Mouse (Mus musculus) spleen, adult 18-20 months (tissue): ENCODE measurements around the gene Sh3kbp1.

Experiments
- DNase-seq, 2 experiments: peaks; one replicate each; pipeline ENCODE4 v3.0.0; 2022; ENCODE audit warnings: mixed read lengths in 2 of 2

The Sh3kbp1 gene

DNA sequence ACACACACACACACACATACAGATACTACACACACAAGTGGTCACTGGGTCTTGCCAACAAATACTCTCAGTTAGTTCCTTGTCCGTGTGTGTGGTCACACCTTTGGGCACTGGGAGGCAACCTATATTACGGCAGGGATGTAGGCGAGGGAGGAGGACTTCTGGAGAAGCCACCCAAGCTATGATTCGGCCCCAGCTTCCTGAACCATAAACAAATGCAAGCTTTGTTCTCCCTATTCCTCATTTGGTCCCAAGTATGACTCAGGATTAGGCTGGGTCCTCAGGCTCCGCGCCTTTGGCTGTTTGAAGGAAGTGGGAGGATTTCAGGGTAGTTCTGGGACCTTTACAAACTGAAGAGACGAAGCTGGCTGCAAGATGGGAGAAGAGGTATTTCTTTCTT is 213.2 kb downstream of the Sh3kbp1 start:
- DNase-seq = no peak

GRCm38 (mm10) chrX:159850722-159851121 is 223.7 kb downstream of the Sh3kbp1 start:
- DNase-seq = no peak

DNA sequence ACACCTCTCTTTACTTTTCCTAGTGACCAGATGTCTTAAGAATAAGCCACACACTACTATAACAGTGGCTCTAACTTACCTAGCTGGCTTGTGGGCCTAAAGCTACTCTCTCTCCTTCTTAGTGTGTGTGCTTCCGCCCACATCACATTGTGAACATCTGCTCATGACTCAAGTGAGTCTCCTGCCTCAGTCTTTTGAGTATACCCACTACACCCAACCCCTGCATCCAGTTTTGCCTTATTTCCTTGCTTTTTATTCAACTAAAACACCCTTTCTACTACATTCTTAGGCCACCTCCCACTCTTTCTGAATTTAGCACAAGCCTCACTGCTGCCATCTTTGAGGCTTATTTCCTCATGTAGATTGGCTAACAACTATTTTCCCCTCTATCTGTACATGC is 229.8 kb downstream of the Sh3kbp1 start:
- no peak for DNase-seq

- no peak for DNase-seq
Observed at GRCm38 (mm10) chrX:159858126-159858525, 231.1 kb downstream of the Sh3kbp1 start.

DNA sequence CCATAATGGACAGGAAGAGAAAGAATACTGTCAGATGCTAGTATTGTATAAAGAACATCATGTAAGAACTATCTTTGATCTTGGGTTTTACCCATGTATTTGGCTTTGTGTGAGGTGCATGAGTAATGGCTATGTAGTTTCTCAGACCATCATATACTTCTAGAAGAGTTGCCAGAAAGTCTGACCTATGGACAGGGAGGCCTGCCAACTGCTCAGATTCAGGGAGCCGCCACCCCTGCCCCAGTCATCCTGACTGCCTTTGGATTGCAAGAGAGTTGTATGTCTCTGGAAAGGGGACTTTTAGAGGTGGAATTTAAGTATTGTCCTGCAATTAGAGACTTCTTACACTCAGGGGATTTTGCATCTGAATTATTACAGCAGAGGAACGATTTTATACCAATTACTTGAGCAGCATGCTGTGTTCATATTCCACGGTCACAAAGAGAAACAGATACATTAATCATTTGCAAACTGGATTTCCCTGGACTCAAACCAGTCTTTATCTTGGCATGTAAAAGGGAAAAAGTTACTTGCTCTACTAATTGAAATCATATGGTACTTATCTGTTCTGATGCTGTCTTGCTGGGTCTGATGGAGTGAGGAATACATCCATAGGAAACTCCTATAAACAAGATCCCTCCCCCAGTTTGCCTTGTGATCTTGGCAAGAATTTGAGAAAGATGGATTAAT is 233.9 kb downstream of the Sh3kbp1 start:
- no peak for DNase-seq

DNA sequence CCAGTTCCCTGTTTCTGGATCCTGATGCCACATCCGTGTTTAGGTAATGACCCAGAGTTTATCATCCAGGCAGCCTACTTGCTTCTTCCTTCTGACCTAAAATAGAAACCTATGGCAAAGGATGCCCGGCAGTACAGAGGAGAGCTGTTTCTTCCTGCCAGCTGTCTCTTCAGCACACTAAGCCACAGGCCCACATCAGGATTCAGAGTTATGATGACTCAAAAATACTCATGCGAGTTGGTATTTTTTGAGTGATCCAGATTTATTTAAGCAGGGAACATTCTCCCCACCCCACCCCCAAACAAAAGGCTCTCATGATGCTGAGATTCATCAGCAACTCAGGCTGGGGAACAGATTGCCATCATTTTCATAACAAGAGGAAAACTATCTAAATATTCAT is 240.6 kb downstream of the Sh3kbp1 start:
- DNase-seq = no peak

GRCm38 (mm10) chrX:159872521-159872920 is 245.4 kb downstream of the Sh3kbp1 start:
- DNase-seq = no peak

GRCm38 (mm10) chrX:159877770-159878169 is 250.7 kb downstream of the Sh3kbp1 start:
- DNase-seq = no peak

- DNase-seq = no peak
Observed at GRCm38 (mm10) chrX:159879455-159879854, 252.4 kb downstream of the Sh3kbp1 start.

- peak in 1 of 2 experiments; percentile 6 for DNase-seq
Observed at GRCm38 (mm10) chrX:159881576-159881975, 254.5 kb downstream of the Sh3kbp1 start.

GRCm38 (mm10) chrX:159896536-159896935 is 269.5 kb downstream of the Sh3kbp1 start:
- DNase-seq = no peak

DNA sequence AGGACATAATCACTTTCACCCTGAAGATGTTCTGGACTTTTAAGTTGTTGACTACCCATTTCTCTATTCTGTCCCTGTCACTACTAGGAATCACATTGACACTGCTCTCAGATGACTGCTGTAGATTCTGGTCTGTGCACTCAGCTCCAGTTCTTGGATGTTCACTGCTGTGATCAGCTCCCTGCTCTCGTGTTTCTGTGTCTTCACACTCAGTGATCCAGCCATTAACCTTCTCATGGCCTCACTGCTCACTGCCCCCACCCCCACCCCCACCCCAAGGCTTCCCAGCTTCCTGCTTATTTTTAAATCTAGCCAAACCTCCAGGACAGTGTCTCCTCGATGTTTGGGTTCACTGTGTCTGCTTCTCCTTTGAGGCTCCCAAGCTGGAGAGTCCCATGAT is 271.0 kb downstream of the Sh3kbp1 start:
- no peak for DNase-seq

- DNase-seq = no peak
Observed at GRCm38 (mm10) chrX:159899121-159899520, 272.0 kb downstream of the Sh3kbp1 start.

- no peak for DNase-seq
Observed at GRCm38 (mm10) chrX:159903421-159903820, 276.3 kb downstream of the Sh3kbp1 start.

DNA sequence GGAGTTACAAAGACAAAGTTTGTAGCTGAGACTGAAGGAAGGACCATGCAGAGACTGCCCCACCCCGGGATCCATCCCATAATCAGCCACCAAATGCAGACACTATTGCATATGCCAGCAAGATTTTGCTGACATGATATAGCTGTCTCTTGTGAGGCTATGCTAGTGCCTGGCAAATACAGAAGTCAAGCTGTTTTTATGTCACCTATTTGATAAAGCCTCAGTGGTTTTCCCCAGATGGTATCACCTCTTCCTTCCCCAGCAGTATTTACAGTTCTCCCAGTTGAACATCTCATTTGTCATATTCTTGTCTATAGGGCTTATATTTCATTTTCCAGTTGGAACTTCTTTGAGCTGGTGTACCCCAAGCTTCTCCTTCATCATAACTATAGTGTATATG is 280.6 kb downstream of the Sh3kbp1 start:
- no peak for DNase-seq

DNA sequence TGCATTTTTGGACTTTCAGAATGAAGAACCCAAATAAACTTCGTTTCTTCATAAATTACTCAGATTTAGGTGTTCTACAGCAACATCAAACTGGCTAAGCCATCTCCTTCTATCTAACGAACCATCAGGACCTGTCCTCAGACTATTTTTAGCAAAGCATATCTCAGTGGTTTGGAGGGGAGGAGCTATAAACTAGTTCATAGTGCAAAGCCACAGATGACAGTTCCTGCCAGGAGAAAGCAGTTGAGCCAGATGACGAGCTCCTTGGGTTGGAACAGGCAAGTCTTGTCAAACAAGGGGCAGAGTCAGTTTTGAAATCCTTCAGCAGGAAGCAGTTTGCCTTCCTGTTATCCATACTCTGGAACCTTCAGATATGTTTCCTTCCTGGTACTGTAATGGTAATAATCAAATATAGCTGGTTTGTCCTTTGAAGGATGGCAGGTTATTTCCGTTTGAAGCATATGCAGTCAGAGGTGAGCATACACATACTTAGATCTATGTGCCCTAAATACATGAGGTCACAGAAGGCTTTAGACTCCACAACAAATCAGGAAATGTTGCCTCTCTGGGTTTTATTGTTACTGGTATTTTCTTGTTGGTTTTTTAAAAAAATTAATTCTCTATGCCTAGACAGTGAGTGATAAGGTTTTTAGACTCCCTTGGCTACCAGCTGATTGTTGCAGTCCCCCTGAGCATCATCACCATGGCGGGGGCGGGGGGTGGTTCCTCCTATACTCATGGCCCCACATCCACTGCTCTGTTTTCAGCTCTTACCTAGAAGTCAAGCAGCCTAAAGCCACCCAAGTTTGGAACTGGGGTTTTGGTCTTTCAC is 282.6 kb downstream of the Sh3kbp1 start:
- DNase-seq = no peak

DNA sequence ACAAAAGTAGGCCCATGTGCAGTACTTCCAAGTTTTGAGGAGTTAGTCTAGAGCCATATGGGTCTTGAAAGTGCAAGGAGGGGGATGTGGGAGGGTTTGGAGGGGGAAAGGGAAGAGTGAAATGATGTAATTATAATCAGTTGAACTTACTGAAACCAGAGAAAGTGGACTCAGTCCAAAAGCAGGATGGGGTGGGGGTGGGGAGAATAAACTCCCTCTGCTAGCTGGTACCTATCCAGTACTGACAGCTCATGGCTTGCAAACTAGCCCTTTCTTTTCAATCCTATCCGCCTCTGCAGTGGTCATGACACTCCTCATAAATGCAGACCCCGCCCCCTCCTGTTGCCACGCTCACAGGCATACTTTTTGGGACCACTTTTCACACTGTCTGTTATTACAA is 283.5 kb downstream of the Sh3kbp1 start:
- no peak for DNase-seq

DNA sequence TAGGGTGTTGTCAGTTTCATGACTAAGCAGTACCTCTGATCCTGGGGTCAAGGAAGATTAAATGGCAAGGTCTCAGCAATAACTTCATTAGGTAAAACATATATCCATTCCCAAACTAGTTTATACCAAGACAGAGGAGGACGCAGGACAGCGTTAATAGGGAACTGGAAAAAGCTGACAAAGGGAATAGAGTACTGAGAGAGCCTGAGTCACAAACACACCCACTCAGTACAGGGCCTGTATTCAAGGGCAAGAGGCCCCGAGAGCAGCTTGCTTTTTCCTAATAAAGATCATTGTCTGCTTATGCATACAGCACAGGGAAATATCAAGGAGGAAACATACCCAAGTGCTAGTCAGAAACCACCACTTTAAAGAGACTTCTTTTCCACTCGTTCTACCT is 284.5 kb downstream of the Sh3kbp1 start:
- DNase-seq = no peak

DNA sequence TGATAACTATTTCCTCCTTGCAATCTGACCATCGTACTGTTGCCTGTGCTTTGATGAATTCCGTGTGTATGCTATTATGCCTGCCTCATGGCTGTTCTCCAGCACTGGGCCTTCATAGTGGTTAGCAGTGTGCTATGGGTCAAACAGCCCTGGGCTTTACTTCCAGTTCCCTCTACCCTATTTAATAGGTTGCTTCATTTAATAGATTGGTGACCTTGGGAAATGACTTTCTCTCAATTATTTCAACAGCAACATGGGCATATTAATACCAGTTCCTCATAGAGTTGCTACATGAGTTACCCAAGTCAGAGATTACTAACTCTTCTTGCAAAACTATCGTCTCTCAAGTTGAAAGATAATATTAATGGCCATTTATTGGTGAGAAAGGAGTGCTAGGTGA is 285.0 kb downstream of the Sh3kbp1 start:
- no peak for DNase-seq

DNA sequence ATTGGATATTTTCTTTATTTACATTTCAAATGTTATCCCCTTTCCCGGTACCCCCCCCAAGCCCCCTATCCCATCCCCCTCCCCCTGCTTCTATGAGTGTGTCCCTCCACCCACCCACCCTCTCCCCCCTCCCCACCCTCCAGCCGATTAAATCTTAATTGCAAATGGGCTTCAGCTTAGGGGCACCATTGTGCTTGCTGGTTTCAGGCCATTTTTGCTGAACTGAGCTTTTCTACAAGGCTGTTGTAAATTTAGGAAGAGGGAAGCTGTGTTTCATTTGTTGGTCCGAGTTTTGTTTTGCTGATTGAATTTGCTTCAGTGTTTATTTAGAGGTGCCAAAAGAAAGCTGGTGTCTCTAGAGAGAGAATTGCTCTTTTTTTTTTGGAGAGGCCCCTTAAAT is 286.4 kb downstream of the Sh3kbp1 start:
- no peak for DNase-seq

- DNase-seq = no peak
Observed at GRCm38 (mm10) chrX:159915125-159915524, 288.1 kb downstream of the Sh3kbp1 start.

- DNase-seq = peak in 1 of 2 experiments; percentile 4
Observed at GRCm38 (mm10) chrX:159924759-159925158, 297.7 kb downstream of the Sh3kbp1 start.

- DNase-seq = no peak
Observed at GRCm38 (mm10) chrX:159928165-159928564, 301.1 kb downstream of the Sh3kbp1 start.

GRCm38 (mm10) chrX:159928834-159929233 is 301.8 kb downstream of the Sh3kbp1 start:
- DNase-seq = no peak
